Mouse (Mus musculus) neutrophil, adult 5-6 weeks (primary cell): ENCODE measurements at regions not wholly inside any gene's neighbourhood (a gene's known extent, or its start where the extent isn't known, plus 50 kb on each side); places are given as distances from the start of the nearest gene placed in this dataset.
A peak's percentile ranks its signal among the peaks of the same experiment; 100 is the strongest.

Experiments
- ATAC-seq: fragments of 151-379, 151-347 bp; 2 replicates; pipeline ENCODE4 v1.8.0; 2017; ENCODE audit warnings: mild to moderate bottlenecking, moderate TSS enrichment; ENCODE audit not compliant: insufficient number of reproducible peaks, poor library complexity, low FRiP score, severe bottlenecking; ENCODE audit errors: extremely low read depth

- peak; percentile 73 for ATAC-seq
Measured at GRCm38 (mm10) chr2:103848923-103849700, 51.7 kb upstream of the Caprin1 start.

- ATAC-seq, result no peak
Measured at GRCm38 (mm10) chr2:103849766-103850530, 52.5 kb upstream of the Caprin1 start.

GRCm38 (mm10) chr2:103850531-103850816 lies 53.0 kb upstream of the Caprin1 start:
- ATAC-seq, result no peak

- ATAC-seq, result no peak
Measured at GRCm38 (mm10) chr2:103851171-103851570, 53.7 kb upstream of the Caprin1 start.

GRCm38 (mm10) chr2:103861226-103861625 lies 63.8 kb upstream of the Caprin1 start:
- no peak for ATAC-seq

GRCm38 (mm10) chr2:103864254-103864653 lies 66.8 kb upstream of the Caprin1 start:
- ATAC-seq, result no peak

GRCm38 (mm10) chr2:103865319-103866171 lies 68.1 kb upstream of the Caprin1 start:
- peak; percentile 71 for ATAC-seq

- ATAC-seq, result no peak
Measured at GRCm38 (mm10) chr2:103867241-103867957, 70.0 kb upstream of the Caprin1 start.

- ATAC-seq, result no peak
Measured at GRCm38 (mm10) chr2:103867958-103868330, 70.5 kb upstream of the Caprin1 start.

- ATAC-seq, result no peak
Measured at GRCm38 (mm10) chr2:103868655-103869054, 71.2 kb upstream of the Caprin1 start.

- peak; percentile 88 for ATAC-seq
Measured at GRCm38 (mm10) chr2:103871522-103872276, 74.2 kb upstream of the Caprin1 start.

GRCm38 (mm10) chr2:103872277-103872636 lies 74.8 kb upstream of the Caprin1 start:
- ATAC-seq, result no peak

- no peak for ATAC-seq
Measured at GRCm38 (mm10) chr2:103873381-103873780, 75.9 kb upstream of the Caprin1 start.

- ATAC-seq, result no peak
Measured at GRCm38 (mm10) chr2:103874466-103874865, 77.0 kb upstream of the Caprin1 start.

- ATAC-seq, result peak; percentile 52; the same call in 1 of the 2 replicates
Measured at GRCm38 (mm10) chr2:103875754-103876153, 78.3 kb upstream of the Caprin1 start.

- ATAC-seq, result peak; percentile 37; the same call in 1 of the 2 replicates
Measured at GRCm38 (mm10) chr2:103876236-103876635, 78.8 kb upstream of the Caprin1 start.

GRCm38 (mm10) chr2:103881026-103881763 lies 76.6 kb upstream of the Lmo2 start:
- 0 out of 2 replicates have a peak, but pooled peaks have one; percentile 26 for ATAC-seq

GRCm38 (mm10) chr2:103884926-103885325 lies 72.9 kb upstream of the Lmo2 start:
- ATAC-seq, result no peak
